Comparison of ENCODE assay signal across 12 mouse cellular contexts in genomic region chr1:45760667-45761467, GRCm38 (mm10). TPM values are rescaled to one million over a fixed set of nuclear protein-coding genes. Genes with fewer than 3 reads are reported as not detected.
DNase-seq lines count a peak whose midpoint lies in the region; ATAC-seq and TF ChIP-seq lines count a peak whose summit lies in the region.
"Had no signal": no experiment of that assay in that cellular context is flagged by ENCODE, and none has a peak within 500 bp of the region (broad histone marks: within the 10 kb centered on the region; RNA-seq: fewer than 3 reads in every experiment).

No protein-coding gene starts in this region.

- WGBS in hindbrain, embryonic 12.5 days = 54% methylated on average over 4 of the region's 4 CpGs
- WGBS in hindbrain, embryonic 13.5 days = 59% methylated on average over 4 of the region's 4 CpGs
- 9% methylated on average over 4 of the region's 4 CpGs for WGBS in embryonic facial prominence, embryonic 14.5 days
- WGBS in liver, embryonic 14.5 days (ENCODE audit: insufficient replicate concordance) = 46% methylated on average over 4 of the region's 4 CpGs
- WGBS in forebrain, embryonic 13.5 days = 46% methylated on average over 4 of the region's 4 CpGs

- H3K36me3 ChIP-seq in hindbrain, embryonic 12.5 days = no peaks in the 10 kb centered on the region
- H3K36me3 ChIP-seq in hindbrain, embryonic 13.5 days = no peaks in the 10 kb centered on the region
- H3K36me3 ChIP-seq in embryonic facial prominence, embryonic 14.5 days (ENCODE audit: control insufficient read depth, insufficient read depth, low read length) = no peaks in the 10 kb centered on the region
- no peaks in the 10 kb centered on the region for H3K36me3 ChIP-seq in liver, embryonic 14.5 days (replicated peaks; ENCODE audit: control insufficient read depth, insufficient read depth, low read depth)
- no peaks in the 10 kb centered on the region for H3K36me3 ChIP-seq in forebrain, embryonic 13.5 days (ENCODE audit: poor library complexity, severe bottlenecking)

- H3K4me1 ChIP-seq in hindbrain, embryonic 12.5 days = no peaks in the 10 kb centered on the region
- no peaks in the 10 kb centered on the region for H3K4me1 ChIP-seq in hindbrain, embryonic 13.5 days (replicated peaks)
- peaks cover 28% of the 10 kb centered on the region for H3K4me1 ChIP-seq in embryonic facial prominence, embryonic 14.5 days (ENCODE audit: control insufficient read depth, insufficient read depth, low read length)
- peaks cover 16 to 17% of the 10 kb centered on the region in 2 experiments for H3K4me1 ChIP-seq in liver, embryonic 14.5 days (replicated peaks; ENCODE audit: control insufficient read depth in 2 of 2, insufficient read depth in 2 of 2, low read length in 1 of 2)
- no peaks in the 10 kb centered on the region for H3K4me1 ChIP-seq in forebrain, embryonic 13.5 days

- peak; percentile 18 for DNase-seq in brain, adult 2 months (ENCODE audit: low read depth, low spot score)
- peak; percentile 89 for DNase-seq in embryonic facial prominence, embryonic 14.5 days (ENCODE audit: low spot score)
- DNase-seq in liver, embryonic 14.5 days (ENCODE audit: low read depth in 3 of 3, low spot score in 3 of 3) = no peak
- DNase-seq in gastrocnemius, postnatal 4 days (ENCODE audit: low spot score in 2 of 2) = no peak
- DNase-seq: adrenal gland, adult 8-10 months; cerebellum, adult 2 months; forebrain, postnatal 0 days; thymus, adult 2 months had no signal

- H3K9me3 ChIP-seq in hindbrain, embryonic 12.5 days (replicated peaks) = no peaks in the 10 kb centered on the region
- H3K9me3 ChIP-seq in hindbrain, embryonic 13.5 days = no peaks in the 10 kb centered on the region
- no peaks in the 10 kb centered on the region for H3K9me3 ChIP-seq in embryonic facial prominence, embryonic 14.5 days (ENCODE audit: control insufficient read depth, low read length)
- H3K9me3 ChIP-seq in liver, embryonic 14.5 days (ENCODE audit: control insufficient read depth, low read length) = no peaks in the 10 kb centered on the region
- no peaks in the 10 kb centered on the region for H3K9me3 ChIP-seq in forebrain, embryonic 13.5 days (replicated peaks)

- H3K27me3 ChIP-seq in hindbrain, embryonic 12.5 days = no peaks in the 10 kb centered on the region
- no peaks in the 10 kb centered on the region for H3K27me3 ChIP-seq in hindbrain, embryonic 13.5 days
- H3K27me3 ChIP-seq in embryonic facial prominence, embryonic 14.5 days (replicated peaks; ENCODE audit: control insufficient read depth, insufficient read depth, low read length) = no peaks in the 10 kb centered on the region
- H3K27me3 ChIP-seq in liver, embryonic 14.5 days (ENCODE audit: control insufficient read depth, insufficient read depth, low read length) = no peaks in the 10 kb centered on the region
- H3K27me3 ChIP-seq in forebrain, embryonic 13.5 days = no peaks in the 10 kb centered on the region

- no peak overlapping the region for H3K4me2 ChIP-seq in hindbrain, embryonic 12.5 days (replicated peaks)
- H3K4me2 ChIP-seq in hindbrain, embryonic 13.5 days = no peak overlapping the region
- H3K4me2 ChIP-seq in embryonic facial prominence, embryonic 14.5 days (ENCODE audit: low read depth, low read length) = no peak overlapping the region
- H3K4me2 ChIP-seq in liver, embryonic 14.5 days (ENCODE audit: low read depth) = peak overlapping the region; percentile 4
- no peak overlapping the region for H3K4me2 ChIP-seq in forebrain, embryonic 13.5 days

- peak overlapping the region; percentile 30; the same call in 1 of the 2 replicates for H3K27ac ChIP-seq in hindbrain, embryonic 12.5 days
- H3K27ac ChIP-seq in hindbrain, embryonic 13.5 days = no peak overlapping the region
- H3K27ac ChIP-seq in embryonic facial prominence, embryonic 14.5 days (replicated peaks; ENCODE audit: low read depth, low read length) = peak overlapping the region; percentile 91
- 0 out of 2 replicates have a peak overlapping the region, but pooled peaks have one; percentile 14 for H3K27ac ChIP-seq in liver, embryonic 14.5 days
- no peak overlapping the region for H3K27ac ChIP-seq in forebrain, embryonic 13.5 days

- no peak overlapping the region for H3K9ac ChIP-seq in hindbrain, embryonic 12.5 days
- no peak overlapping the region for H3K9ac ChIP-seq in hindbrain, embryonic 13.5 days
- no peak overlapping the region for H3K9ac ChIP-seq in embryonic facial prominence, embryonic 14.5 days (ENCODE audit: low read depth, low read length)
- no peak overlapping the region for H3K9ac ChIP-seq in liver, embryonic 14.5 days (replicated peaks)
- no peak overlapping the region for H3K9ac ChIP-seq in forebrain, embryonic 13.5 days
- H3K9ac ChIP-seq: forebrain, postnatal 0 days had no signal

- no peak for TF ChIP-seq CTCF in liver, embryonic 14.5 days (IDR thresholded peaks at IDR 0.05; ENCODE audit: low read depth)

- no peak for ATAC-seq in hindbrain, embryonic 12.5 days (ENCODE audit: low FRiP score)
- ATAC-seq in hindbrain, embryonic 13.5 days (ENCODE audit: low FRiP score) = no peak
- peak; percentile 83 for ATAC-seq in embryonic facial prominence, embryonic 14.5 days (ENCODE audit: low read depth)
- no peak; the same call in 1 of the 2 replicates for ATAC-seq in liver, embryonic 14.5 days (ENCODE audit: insufficient read depth)
- no peak for ATAC-seq in forebrain, embryonic 13.5 days
- ATAC-seq: forebrain, postnatal 0 days; inflammation-experienced regulatory T-cells, adult 6 months had no signal

- TF ChIP-seq EP300 in liver, embryonic 14.5 days (IDR thresholded peaks at IDR 0.05; ENCODE audit: low read depth) = no peak

- H3K4me3 ChIP-seq in hindbrain, embryonic 12.5 days = no peak overlapping the region
- no peak overlapping the region for H3K4me3 ChIP-seq in hindbrain, embryonic 13.5 days
- H3K4me3 ChIP-seq in embryonic facial prominence, embryonic 14.5 days (ENCODE audit: low read depth, low read length) = no peak overlapping the region
- H3K4me3 ChIP-seq in liver, embryonic 14.5 days (ENCODE audit: insufficient read depth in 1 of 2, low read depth in 2 of 2, low read length in 2 of 2) = no peak overlapping the region
- no peak overlapping the region for H3K4me3 ChIP-seq in forebrain, embryonic 13.5 days

RNA-seq across cellular contexts. Expression of gene Wdr75, which starts 34.1 kb away (rescaled TPM):
- 57.4 and 60.8 TPM in 2 replicates for polyA plus RNA-seq in hindbrain, embryonic 12.5 days (2016; fragmentation: Nextera tagmentation; extraction: Ambion mirVana)
- 59.1 and 59.5 TPM in 2 replicates for polyA plus RNA-seq in hindbrain, embryonic 13.5 days (2015; fragmentation: Nextera tagmentation; extraction: Ambion mirVana)
- polyA plus RNA-seq in embryonic facial prominence, embryonic 14.5 days (2014; fragmentation: Nextera tagmentation; extraction: Ambion mirVana) = 61.0 and 75.9 TPM in 2 replicates
- polyA plus RNA-seq in liver, embryonic 14.5 days (2012; rRNA removed) = 32.5 and 36.2 TPM in 2 replicates
- 43.3 and 57.4 TPM in 2 replicates for polyA plus RNA-seq in liver, embryonic 14.5 days (2014; fragmentation: Nextera tagmentation; extraction: Ambion mirVana)
- polyA plus RNA-seq in forebrain, embryonic 13.5 days (2015; fragmentation: Nextera tagmentation; extraction: Ambion mirVana) = 70.4 and 80.2 TPM in 2 replicates
- total RNA-seq in gastrocnemius, postnatal 4 days (2021) = 10 to 100 TPM; 25.3 to 26.1 TPM

Comparison
In these comparisons a context has a peak if more than half of its experiments do, and no peak if none do; other contexts are left out.
1. H3K27ac ChIP-seq: peak in hindbrain, embryonic 12.5 days (single experiment), embryonic facial prominence, embryonic 14.5 days (single experiment) and liver, embryonic 14.5 days (single experiment); none in hindbrain, embryonic 13.5 days (single experiment) and forebrain, embryonic 13.5 days (single experiment).
2. DNase-seq: peak in brain, adult 2 months (single experiment) and embryonic facial prominence, embryonic 14.5 days (single experiment); none in liver, embryonic 14.5 days (0 of 3) and gastrocnemius, postnatal 4 days (0 of 2).